ENCODE assay signal across 16 mouse cellular contexts in genomic region chr4:137393378-137394135, GRCm38 (mm10). TPM values are rescaled to one million over a fixed set of nuclear protein-coding genes. Genes with fewer than 3 reads are reported as not detected.
DNase-seq lines count a peak whose midpoint lies in the region; ATAC-seq lines count a peak whose summit lies in the region.
"Had no signal": no experiment of that assay in that cellular context is flagged by ENCODE, and none has a peak within 500 bp of the region (broad histone marks: within the 10 kb centered on the region; RNA-seq: fewer than 3 reads in every experiment).

No protein-coding gene starts in this region.

- 57% methylated on average over 9 of the region's 9 CpGs for WGBS in intestine, embryonic 16.5 days

- H3K9ac ChIP-seq in intestine, embryonic 16.5 days (ENCODE audit: low read depth, low read length), result no peak overlapping the region
- H3K9ac ChIP-seq: hindbrain, embryonic 12.5 days; liver, embryonic 12.5 days had no signal

- 0 out of 2 replicates have a peak, but pooled peaks cover 5% of the 10 kb centered on the region for H3K4me1 ChIP-seq in intestine, embryonic 16.5 days (ENCODE audit: control insufficient read depth, insufficient read depth, low read length)

- no peak for ATAC-seq in intestine, embryonic 16.5 days
- ATAC-seq: CD4-positive, CD25-positive, alpha-beta regulatory T cell, adult 4 months; forebrain, embryonic 16.5 days; liver, embryonic 12.5 days had no signal

- H3K36me3 ChIP-seq in intestine, embryonic 16.5 days (ENCODE audit: control insufficient read depth, insufficient read depth, low read length), result no peaks in the 10 kb centered on the region
- H3K36me3 ChIP-seq: hindbrain, embryonic 12.5 days had no signal

- no peaks in the 10 kb centered on the region for H3K9me3 ChIP-seq in intestine, embryonic 16.5 days (ENCODE audit: control insufficient read depth, low read length)
- H3K9me3 ChIP-seq: hindbrain, embryonic 12.5 days; liver, embryonic 12.5 days had no signal

- DNase-seq in kidney, adult 18-20 months, result peak; percentile 16
- no peak for DNase-seq in kidney, adult 9 months
- DNase-seq in adrenal gland, postnatal 10 days, result peak; percentile 70
- peak; percentile 51 to 55 for DNase-seq in heart, postnatal 14 days
- DNase-seq in skeletal muscle tissue, adult 2 months (ENCODE audit: low read depth, low spot score), result peak; percentile 82
- no peak for DNase-seq in frontal cortex, postnatal 36 days (ENCODE audit: low spot score in 2 of 2)
- DNase-seq in thymus, postnatal 14 days, result no peak

- H3K27ac ChIP-seq in intestine, embryonic 16.5 days (ENCODE audit: low read length), result no peak overlapping the region
- H3K27ac ChIP-seq: hindbrain, embryonic 12.5 days; layer of hippocampus, adult 2 months; liver, embryonic 12.5 days had no signal

- H3K27me3 ChIP-seq in intestine, embryonic 16.5 days (replicated peaks; ENCODE audit: control insufficient read depth, insufficient read depth, low read length), result no peaks in the 10 kb centered on the region
- H3K27me3 ChIP-seq: hindbrain, embryonic 12.5 days; liver, embryonic 12.5 days had no signal

- no peak overlapping the region for H3K4me3 ChIP-seq in intestine, embryonic 16.5 days (ENCODE audit: low read length)
- H3K4me3 ChIP-seq: hindbrain, embryonic 12.5 days; layer of hippocampus, adult 2 months; liver, embryonic 12.5 days had no signal

- no peak overlapping the region for H3K4me2 ChIP-seq in intestine, embryonic 16.5 days (ENCODE audit: low read depth, low read length)
- H3K4me2 ChIP-seq: hindbrain, embryonic 12.5 days; liver, embryonic 12.5 days; midbrain, embryonic 11.5 days had no signal

- intact Hi-C loops in heart, postnatal 14 days (cut with DNase I), result loop anchor here (5.0 to 10.0 kb wide), 3 partner anchors 81 to 309 kb away; no protein-coding TSS in a partner anchor

RNA-seq across cellular contexts. Expression of gene Cela3a, which starts 16.0 kb away (rescaled TPM):
- total RNA-seq in adrenal gland, postnatal 10 days (2021), result not detected
- total RNA-seq in heart, postnatal 14 days (2021), result not detected
- 0.26 and 0.31 TPM in 2 replicates for polyA plus RNA-seq in intestine, embryonic 16.5 days (2015; fragmentation: Nextera tagmentation; extraction: Ambion mirVana)
- total RNA-seq: layer of hippocampus, adult 2 months had no signal
- polyA plus RNA-seq: CD4-positive, CD25-positive, alpha-beta regulatory T cell, adult 4 months; embryonic facial prominence, embryonic 11.5 days; forebrain, embryonic 16.5 days; hindbrain, embryonic 12.5 days; liver, embryonic 12.5 days; midbrain, embryonic 11.5 days; neural tube, embryonic 11.5 days had no signal

RNA-seq across cellular contexts. Expression of gene Cdc42, which starts 36.0 kb away (rescaled TPM):
- 100 to 1,000 TPM; 348 to 351 TPM for total RNA-seq in adrenal gland, postnatal 10 days (2021)
- 100 to 1,000 TPM; 182 to 187 TPM for total RNA-seq in heart, postnatal 14 days (2021)
- 671 and 691 TPM in 2 replicates for polyA plus RNA-seq in intestine, embryonic 16.5 days (2015; fragmentation: Nextera tagmentation; extraction: Ambion mirVana)

RNA-seq across cellular contexts. Expression of gene Cela3b, which starts 36.8 kb away (rescaled TPM):
- total RNA-seq in adrenal gland, postnatal 10 days (2021), result not detected
- total RNA-seq in heart, postnatal 14 days (2021), result not detected
- polyA plus RNA-seq in intestine, embryonic 16.5 days (2015; fragmentation: Nextera tagmentation; extraction: Ambion mirVana), result 237 and 402 TPM in 2 replicates
- total RNA-seq: layer of hippocampus, adult 2 months had no signal
- polyA plus RNA-seq: CD4-positive, CD25-positive, alpha-beta regulatory T cell, adult 4 months; embryonic facial prominence, embryonic 11.5 days; forebrain, embryonic 16.5 days; hindbrain, embryonic 12.5 days; liver, embryonic 12.5 days; midbrain, embryonic 11.5 days; neural tube, embryonic 11.5 days had no signal

RNA-seq across cellular contexts. Expression of gene 1700013G24Rik, which starts 59.5 kb away (rescaled TPM):
- total RNA-seq in adrenal gland, postnatal 10 days (2021), result not detected
- total RNA-seq in heart, postnatal 14 days (2021), result not detected
- polyA plus RNA-seq in intestine, embryonic 16.5 days (2015; fragmentation: Nextera tagmentation; extraction: Ambion mirVana), result not detected in 2 replicates
- total RNA-seq: layer of hippocampus, adult 2 months had no signal
- polyA plus RNA-seq: CD4-positive, CD25-positive, alpha-beta regulatory T cell, adult 4 months; embryonic facial prominence, embryonic 11.5 days; forebrain, embryonic 16.5 days; hindbrain, embryonic 12.5 days; liver, embryonic 12.5 days; midbrain, embryonic 11.5 days; neural tube, embryonic 11.5 days had no signal

Comparison
In these comparisons a context has a peak if more than half of its experiments do, and no peak if none do; other contexts are left out.
1. DNase-seq: peak in kidney, adult 18-20 months (single experiment), adrenal gland, postnatal 10 days (single experiment), heart, postnatal 14 days (2 of 2) and skeletal muscle tissue, adult 2 months (single experiment); none in kidney, adult 9 months (single experiment), frontal cortex, postnatal 36 days (0 of 2) and thymus, postnatal 14 days (single experiment).